Mouse (Mus musculus): ENCODE data around the gene Insyn1. TPM values are rescaled to one million over a fixed set of nuclear protein-coding genes. Genes with fewer than 3 reads are reported as not detected.

Insyn1 gene
- polyA plus RNA-seq, 1 experiment from 2014 or later = 6.7 TPM

GRCm38 (mm10) chr9:58447997-58448595 is 40.3 kb upstream of the Insyn1 start:
- H3K4me1 ChIP-seq (ENCODE audit: control insufficient read depth, insufficient read depth, low read length) = peaks cover 8% of the 10 kb centered on the region
- H3K4me3 ChIP-seq (ENCODE audit: low read depth, low read length) = no peak overlapping the region
- H3K27ac ChIP-seq (ENCODE audit: low read length) = no peak overlapping the region
- no peaks in the 10 kb centered on the region for H3K9me3 ChIP-seq (replicated peaks; ENCODE audit: control insufficient read depth, low read length, poor library complexity, severe bottlenecking)
- no peak overlapping the region for H3K4me2 ChIP-seq (ENCODE audit: low read length)
- H3K9ac ChIP-seq (ENCODE audit: low read depth, low read length) = no peak overlapping the region
- H3K27me3 ChIP-seq (ENCODE audit: control insufficient read depth, insufficient read depth, low read depth, low read length) = no peaks in the 10 kb centered on the region
- WGBS = 90% methylated on average over 12 of the region's 12 CpGs
- ATAC-seq = no peak
- no peaks in the 10 kb centered on the region for H3K36me3 ChIP-seq (ENCODE audit: control insufficient read depth, insufficient read depth, low read length)

- Histone ChIP-seq H3K36me3 (ENCODE audit: control insufficient read depth, insufficient read depth, low read length) (no peaks in the 10 kb centered on the region), H3K4me1 (ENCODE audit: control insufficient read depth, insufficient read depth, low read length) (peaks cover 8% of the 10 kb centered on the region), H3K4me3 (ENCODE audit: low read depth, low read length) (no peak overlapping the region), H3K9me3 (replicated peaks; ENCODE audit: control insufficient read depth, low read length, poor library complexity, severe bottlenecking) (no peaks in the 10 kb centered on the region), H3K4me2 (ENCODE audit: low read length) (no peak overlapping the region), H3K27ac (ENCODE audit: low read length) (peak overlapping the region; percentile 39; the same call in 1 of the 2 replicates), H3K27me3 (ENCODE audit: control insufficient read depth, insufficient read depth, low read depth, low read length) (no peaks in the 10 kb centered on the region), H3K9ac (ENCODE audit: low read depth, low read length) (no peak overlapping the region)
- peak; percentile 37; the same call in 1 of the 2 replicates for ATAC-seq
- WGBS = 22% methylated on average over 3 of the region's 3 CpGs
Measured at GRCm38 (mm10) chr9:58449526-58449925, 38.9 kb upstream of the Insyn1 start.

- 86% methylated on average over 5 of the region's 5 CpGs for WGBS
- Histone ChIP-seq H3K9ac (ENCODE audit: low read depth, low read length) (no peak overlapping the region), H3K27me3 (ENCODE audit: control insufficient read depth, insufficient read depth, low read depth, low read length) (no peaks in the 10 kb centered on the region), H3K4me3 (ENCODE audit: low read depth, low read length) (no peak overlapping the region), H3K4me2 (ENCODE audit: low read length) (no peak overlapping the region), H3K36me3 (ENCODE audit: control insufficient read depth, insufficient read depth, low read length) (no peaks in the 10 kb centered on the region), H3K4me1 (ENCODE audit: control insufficient read depth, insufficient read depth, low read length) (peaks cover 23% of the 10 kb centered on the region), H3K9me3 (replicated peaks; ENCODE audit: control insufficient read depth, low read length, poor library complexity, severe bottlenecking) (no peaks in the 10 kb centered on the region), H3K27ac (ENCODE audit: low read length) (no peak overlapping the region)
- no peak for ATAC-seq
Measured at GRCm38 (mm10) chr9:58453791-58454378, 34.5 kb upstream of the Insyn1 start.

- WGBS = 42% methylated on average over 3 of the region's 3 CpGs
- H3K36me3 ChIP-seq (ENCODE audit: control insufficient read depth, insufficient read depth, low read length) = no peaks in the 10 kb centered on the region
- H3K4me3 ChIP-seq (ENCODE audit: low read depth, low read length) = no peak overlapping the region
- no peak overlapping the region for H3K9ac ChIP-seq (ENCODE audit: low read depth, low read length)
- H3K4me1 ChIP-seq (ENCODE audit: control insufficient read depth, insufficient read depth, low read length) = peaks cover 17% of the 10 kb centered on the region
- H3K27ac ChIP-seq (ENCODE audit: low read length) = no peak overlapping the region
- ATAC-seq = no peak
- no peaks in the 10 kb centered on the region for H3K9me3 ChIP-seq (replicated peaks; ENCODE audit: control insufficient read depth, low read length, poor library complexity, severe bottlenecking)
- H3K4me2 ChIP-seq (ENCODE audit: low read length) = no peak overlapping the region
- no peaks in the 10 kb centered on the region for H3K27me3 ChIP-seq (ENCODE audit: control insufficient read depth, insufficient read depth, low read depth, low read length)
Measured at GRCm38 (mm10) chr9:58454886-58455285, 33.5 kb upstream of the Insyn1 start.

- Histone ChIP-seq H3K27ac (ENCODE audit: low read length) (peak overlapping the region; percentile 31; the same call in 1 of the 2 replicates), H3K36me3 (ENCODE audit: control insufficient read depth, insufficient read depth, low read length) (no peaks in the 10 kb centered on the region), H3K4me1 (ENCODE audit: control insufficient read depth, insufficient read depth, low read length) (peaks cover 17% of the 10 kb centered on the region), H3K9me3 (replicated peaks; ENCODE audit: control insufficient read depth, low read length, poor library complexity, severe bottlenecking) (no peaks in the 10 kb centered on the region), H3K4me3 (ENCODE audit: low read depth, low read length) (no peak overlapping the region), H3K27me3 (ENCODE audit: control insufficient read depth, insufficient read depth, low read depth, low read length) (no peaks in the 10 kb centered on the region), H3K9ac (ENCODE audit: low read depth, low read length) (no peak overlapping the region), H3K4me2 (ENCODE audit: low read length) (no peak overlapping the region)
- WGBS = 3% methylated on average over 13 of the region's 13 CpGs
- peak; percentile 66 for ATAC-seq
Measured at GRCm38 (mm10) chr9:58455798-58456197, 32.6 kb upstream of the Insyn1 start.

- Histone ChIP-seq H3K9me3 (replicated peaks; ENCODE audit: control insufficient read depth, low read length, poor library complexity, severe bottlenecking) (no peaks in the 10 kb centered on the region), H3K27me3 (ENCODE audit: control insufficient read depth, insufficient read depth, low read depth, low read length) (no peaks in the 10 kb centered on the region), H3K9ac (ENCODE audit: low read depth, low read length) (no peak overlapping the region), H3K4me2 (ENCODE audit: low read length) (no peak overlapping the region), H3K4me1 (ENCODE audit: control insufficient read depth, insufficient read depth, low read length) (peaks cover 17% of the 10 kb centered on the region), H3K27ac (ENCODE audit: low read length) (peak overlapping the region; percentile 30; the same call in 1 of the 2 replicates), H3K36me3 (ENCODE audit: control insufficient read depth, insufficient read depth, low read length) (no peaks in the 10 kb centered on the region), H3K4me3 (ENCODE audit: low read depth, low read length) (no peak overlapping the region)
- ATAC-seq = peak; percentile 77
- WGBS = 43% methylated on average over 7 of the region's 7 CpGs
Measured at GRCm38 (mm10) chr9:58457481-58457955, 30.9 kb upstream of the Insyn1 start.

GRCm38 (mm10) chr9:58458341-58458740 is 30.1 kb upstream of the Insyn1 start:
- H3K27ac ChIP-seq (ENCODE audit: low read length) = no peak overlapping the region
- no peaks in the 10 kb centered on the region for H3K27me3 ChIP-seq (ENCODE audit: control insufficient read depth, insufficient read depth, low read depth, low read length)
- no peak overlapping the region for H3K4me2 ChIP-seq (ENCODE audit: low read length)
- no peak overlapping the region for H3K4me3 ChIP-seq (ENCODE audit: low read depth, low read length)
- peaks cover 17% of the 10 kb centered on the region for H3K4me1 ChIP-seq (ENCODE audit: control insufficient read depth, insufficient read depth, low read length)
- no peaks in the 10 kb centered on the region for H3K36me3 ChIP-seq (ENCODE audit: control insufficient read depth, insufficient read depth, low read length)
- no peak for ATAC-seq
- WGBS = 79% methylated on average over 3 of the region's 3 CpGs
- no peaks in the 10 kb centered on the region for H3K9me3 ChIP-seq (replicated peaks; ENCODE audit: control insufficient read depth, low read length, poor library complexity, severe bottlenecking)
- no peak overlapping the region for H3K9ac ChIP-seq (ENCODE audit: low read depth, low read length)

GRCm38 (mm10) chr9:58458856-58459553 is 29.4 kb upstream of the Insyn1 start:
- Histone ChIP-seq H3K9ac (ENCODE audit: low read depth, low read length) (no peak overlapping the region), H3K27me3 (ENCODE audit: control insufficient read depth, insufficient read depth, low read depth, low read length) (no peaks in the 10 kb centered on the region), H3K9me3 (replicated peaks; ENCODE audit: control insufficient read depth, low read length, poor library complexity, severe bottlenecking) (no peaks in the 10 kb centered on the region), H3K4me1 (ENCODE audit: control insufficient read depth, insufficient read depth, low read length) (peaks cover 17% of the 10 kb centered on the region), H3K27ac (ENCODE audit: low read length) (no peak overlapping the region), H3K4me2 (ENCODE audit: low read length) (no peak overlapping the region), H3K4me3 (ENCODE audit: low read depth, low read length) (no peak overlapping the region), H3K36me3 (ENCODE audit: control insufficient read depth, insufficient read depth, low read length) (no peaks in the 10 kb centered on the region)
- no peak for ATAC-seq
- WGBS = 80% methylated on average over 6 of the region's 6 CpGs

All from midbrain, embryonic 16.5 days (tissue).